ENCODE assay signal across 8 mouse cellular contexts in the genomic region with DNA sequence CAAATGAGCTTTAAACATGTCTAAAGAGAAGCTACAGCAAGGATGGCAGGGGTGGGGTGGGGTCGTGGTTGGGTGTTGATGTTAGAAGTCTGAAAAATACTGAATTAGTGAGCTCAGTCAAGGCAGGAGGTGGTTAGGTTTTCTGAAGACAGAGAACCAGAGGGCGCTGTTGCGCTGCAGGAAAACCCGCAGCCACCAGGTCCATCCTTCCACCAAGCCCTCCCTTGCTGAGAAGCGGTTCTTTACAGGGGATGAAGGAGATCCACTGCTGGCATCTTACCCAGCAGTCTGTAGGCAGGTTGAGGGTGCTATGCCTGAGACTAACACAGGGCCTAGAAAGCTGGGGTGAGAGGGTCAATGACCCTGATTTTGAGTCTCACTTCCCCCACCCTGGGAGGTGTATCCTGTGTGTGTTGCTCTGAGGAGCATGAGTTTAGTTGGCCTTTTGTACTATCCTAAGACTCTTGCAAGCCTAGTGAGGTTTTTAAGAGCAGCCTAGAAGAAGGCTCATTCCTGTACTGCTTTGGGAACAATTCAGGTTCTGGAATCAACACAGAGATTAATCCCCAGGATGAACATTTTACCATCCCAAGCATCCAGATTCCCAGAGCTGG. TPM values are rescaled to one million over a fixed set of nuclear protein-coding genes. Genes with fewer than 3 reads are reported as not detected.
A peak's percentile ranks its signal among the peaks of the same experiment; 100 is the strongest.
DNase-seq lines count a peak whose midpoint lies in the region; ATAC-seq and TF ChIP-seq lines count a peak whose summit lies in the region.

No protein-coding gene starts in this region.

- no peaks in the 10 kb centered on the region for H3K9me3 ChIP-seq in lung, postnatal 0 days (ENCODE audit: low read length)

- no peaks in the 10 kb centered on the region for H3K4me1 ChIP-seq in lung, postnatal 0 days (ENCODE audit: insufficient read depth, low read depth, low read length)

- no peaks in the 10 kb centered on the region for H3K27me3 ChIP-seq in C2C12 (ENCODE audit: control insufficient read depth, insufficient read depth, insufficient read length)
- no peaks in the 10 kb centered on the region for H3K27me3 ChIP-seq in lung, postnatal 0 days (replicated peaks; ENCODE audit: insufficient read depth, low read length)

- DNase-seq in MN1 (ENCODE audit: low spot score), result peak; percentile 79
- DNase-seq in cerebellum, postnatal 10 days, result peak; percentile 88 to 90
- DNase-seq in gastrocnemius, adult 8-10 months (ENCODE audit: low spot score in 2 of 2), result peak; percentile 39 to 50
- DNase-seq in kidney, postnatal 4 days, result peak; percentile 76 to 85
- peak; percentile 69 for DNase-seq in lung, postnatal 0 days (ENCODE audit: low spot score)
- DNase-seq in right cerebral cortex, adult 2 months (ENCODE audit: low spot score in 2 of 2), result peak; percentile 81 to 82

- no peak for TF ChIP-seq EP300 in lung, postnatal 0 days (IDR thresholded peaks at IDR 0.05)

- H3K4me2 ChIP-seq in lung, postnatal 0 days (replicated peaks; ENCODE audit: low read depth, low read length), result no peak overlapping the region

- no peaks in the 10 kb centered on the region for H3K36me3 ChIP-seq in C2C12 (ENCODE audit: control insufficient read depth, insufficient read depth)
- no peaks in the 10 kb centered on the region for H3K36me3 ChIP-seq in lung, postnatal 0 days (ENCODE audit: insufficient read depth, low read length)

- H3K9ac ChIP-seq in lung, postnatal 0 days (replicated peaks; ENCODE audit: low read depth), result no peak overlapping the region

- H3K79me2 ChIP-seq in C2C12 (ENCODE audit: control insufficient read depth, insufficient read depth), result no peaks in the 10 kb centered on the region

- no peak overlapping the region for H3K4me3 ChIP-seq in C2C12 (ENCODE audit: insufficient read depth, poor library complexity, severe bottlenecking)
- no peak overlapping the region for H3K4me3 ChIP-seq in lung, postnatal 0 days (ENCODE audit: low read depth, low read length)

- H3K27ac ChIP-seq in lung, postnatal 0 days (ENCODE audit: low read length), result no peak overlapping the region

- no peaks in the 10 kb centered on the region for H3K79me3 ChIP-seq in C2C12 (ENCODE audit: low read depth)

- TF ChIP-seq CTCF in C2C12 (IDR thresholded peaks at IDR 0.05; ENCODE audit: control insufficient read depth, insufficient read depth, insufficient read length), result peak; percentile 67
- TF ChIP-seq CTCF in lung, postnatal 0 days (IDR thresholded peaks at IDR 0.05), result peak; percentile 74

- ATAC-seq in lung, postnatal 0 days, result no peak
- ATAC-seq in erythroblast, adult 5-6 weeks (replicated peaks; ENCODE audit: low FRiP score, poor library complexity, severe bottlenecking), result no peak

- no peak overlapping the region for H3ac ChIP-seq in C2C12 (ENCODE audit: control insufficient read depth, insufficient read length, low read depth)

- WGBS in lung, postnatal 0 days, result 7% methylated on average over 5 of the region's 5 CpGs

TF ChIP-seq in C2C12, 6 proteins besides CTCF, POLR2A, EP300 and RAD21:
- TF ChIP-seq MAX (IDR thresholded peaks at IDR 0.05) (no peak), MYOD1 (IDR thresholded peaks at IDR 0.05; ENCODE audit: control insufficient read depth, insufficient read length, low read depth) (no peak), MYOG (IDR thresholded peaks at IDR 0.05; ENCODE audit: control insufficient read depth, extremely low read depth, insufficient read length) (no peak), CEBPB (IDR thresholded peaks at IDR 0.05; ENCODE audit: low read depth) (no peak), FOSL1 (IDR thresholded peaks at IDR 0.05; ENCODE audit: insufficient read depth, low read length, poor library complexity, severe bottlenecking) (no peak), USF1 (IDR thresholded peaks at IDR 0.05; ENCODE audit: low read depth) (no peak)

RNA-seq across cellular contexts. Expression of a gene that starts 22.1 kb away (rescaled TPM):
- polyA plus RNA-seq in C2C12 (2012; fragmentation: generic; extraction: Trizol), result 1.5 TPM
- 1 to 10 TPM in 1 of 4 experiments, under 1 TPM in 3; 0.58 to 1.6 (median 0.86) TPM for total RNA-seq in gastrocnemius, adult 8-10 months (2022)
- polyA plus RNA-seq in lung, postnatal 0 days (2015; fragmentation: Nextera tagmentation; extraction: Ambion mirVana), result 2.6 TPM in 2 replicates
- total RNA-seq in erythroblast, adult 5-6 weeks (2015; ENCODE audit: low replicate concordance), result 12.1 and 23.4 TPM in 2 replicates
- 8.9 and 16.9 TPM in 2 replicates for total RNA-seq in erythroblast, adult 5-6 weeks (2017; ENCODE audit: low replicate concordance)

RNA-seq across cellular contexts. Expression of a gene that starts 25.6 kb away (rescaled TPM):
- polyA plus RNA-seq in C2C12 (2012; fragmentation: generic; extraction: Trizol), result 4.0 TPM
- total RNA-seq in gastrocnemius, adult 8-10 months (2022), result 1 to 10 TPM; 2.0 to 2.2 (median 2.1) TPM
- 0.70 and 1.1 TPM in 2 replicates for polyA plus RNA-seq in lung, postnatal 0 days (2015; fragmentation: Nextera tagmentation; extraction: Ambion mirVana)
- 154 and 157 TPM in 2 replicates for total RNA-seq in erythroblast, adult 5-6 weeks (2015; ENCODE audit: low replicate concordance)
- 202 and 262 TPM in 2 replicates for total RNA-seq in erythroblast, adult 5-6 weeks (2017; ENCODE audit: low replicate concordance)

Comparison
In these comparisons a context has a peak if more than half of its experiments do, and no peak if none do; other contexts are left out.
1. RNA of a gene that starts 25.6 kb away (total RNA-seq): 154 to 262 TPM in erythroblast, adult 5-6 weeks; 2.0 to 2.2 TPM in gastrocnemius, adult 8-10 months; every median in the first group is over 10 times any median in the second.
2. Peak in every context shown above with its lines, with median percentiles within 50 percentile points of each other: DNase-seq.